Mouse (Mus musculus): ENCODE data around the gene Uchl4.

DNA sequence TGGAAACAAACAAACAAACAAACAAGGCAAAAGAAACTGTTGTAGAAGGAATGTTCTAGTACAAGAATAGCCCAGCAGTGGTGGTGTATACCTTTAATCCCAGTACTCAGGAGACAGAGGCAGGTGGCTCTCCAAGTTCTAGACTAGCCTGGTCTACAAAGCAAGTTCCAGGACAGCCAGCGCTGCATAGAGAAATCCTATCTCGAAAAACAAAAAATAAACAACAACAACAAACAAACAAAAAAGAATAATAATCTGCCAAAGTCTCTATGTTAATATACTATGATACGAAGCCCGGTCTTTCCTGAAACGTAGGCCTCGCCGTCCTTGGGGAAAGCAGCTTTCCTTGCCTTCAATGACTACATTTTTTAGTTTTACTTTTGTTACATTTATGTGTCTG, 1.1 kb downstream of the Uchl4 start:
- TF ChIP-seq CTCF (IDR thresholded peaks at IDR 0.05; ENCODE audit: extremely low read depth, insufficient read depth, insufficient read length, insufficient replicate concordance) (no peak), POLR2A (IDR thresholded peaks at IDR 0.05; ENCODE audit: low read depth, low read length) (no peak)
